In genomic region chr12:81807529-81807837, GRCm38 (mm10) we compare ENCODE assay signal across 8 mouse cellular contexts. TPM values are rescaled to one million over a fixed set of nuclear protein-coding genes. Genes with fewer than 3 reads are reported as not detected.
DNase-seq lines count a peak whose midpoint lies in the region; ATAC-seq and TF ChIP-seq lines count a peak whose summit lies in the region.

No protein-coding gene starts in this region.

- no peaks in the 10 kb centered on the region for H3K27me3 ChIP-seq in embryonic facial prominence, embryonic 15.5 days
- H3K27me3 ChIP-seq in limb, embryonic 11.5 days (ENCODE audit: control insufficient read depth, insufficient read depth, low read length), result no peaks in the 10 kb centered on the region
- no peaks in the 10 kb centered on the region for H3K27me3 ChIP-seq in neural tube, embryonic 15.5 days (replicated peaks)

- ATAC-seq in embryonic facial prominence, embryonic 15.5 days (ENCODE audit: insufficient number of reproducible peaks, low FRiP score, low TSS enrichment, low read depth), result no peak
- no peak for ATAC-seq in limb, embryonic 11.5 days (ENCODE audit: insufficient number of reproducible peaks, low FRiP score, low TSS enrichment, low read depth)
- no peak for ATAC-seq in neural tube, embryonic 15.5 days (ENCODE audit: low FRiP score)

- no peaks in the 10 kb centered on the region for H3K36me3 ChIP-seq in embryonic facial prominence, embryonic 15.5 days
- no peaks in the 10 kb centered on the region for H3K36me3 ChIP-seq in limb, embryonic 11.5 days (ENCODE audit: control insufficient read depth, insufficient read depth, low read length)
- H3K36me3 ChIP-seq in neural tube, embryonic 15.5 days, result no peaks in the 10 kb centered on the region

- WGBS in lung, adult 2 months, result 3% methylated on average over 7 of the region's 7 CpGs
- 3% methylated on average over 7 of the region's 7 CpGs for WGBS in embryonic facial prominence, embryonic 15.5 days
- 2% methylated on average over 7 of the region's 7 CpGs for WGBS in limb, embryonic 11.5 days
- 4% methylated on average over 7 of the region's 7 CpGs for WGBS in neural tube, embryonic 15.5 days

- TF ChIP-seq POLR2A in lung, adult 2 months (IDR thresholded peaks at IDR 0.05; ENCODE audit: borderline replicate concordance, extremely low read depth, low read depth, low read length), result no peak

- H3K9me3 ChIP-seq in embryonic facial prominence, embryonic 15.5 days (replicated peaks), result no peaks in the 10 kb centered on the region
- no peaks in the 10 kb centered on the region for H3K9me3 ChIP-seq in limb, embryonic 11.5 days (ENCODE audit: control insufficient read depth, low read length)
- H3K9me3 ChIP-seq in neural tube, embryonic 15.5 days (replicated peaks), result no peaks in the 10 kb centered on the region

- H3K4me3 ChIP-seq in lung, adult 2 months (replicated peaks; ENCODE audit: extremely low read depth, low read depth, low read length), result peak overlapping the region; percentile 40
- peak overlapping the region; percentile 30 for H3K4me3 ChIP-seq in embryonic facial prominence, embryonic 15.5 days (replicated peaks)
- peak overlapping the region; percentile 21 for H3K4me3 ChIP-seq in limb, embryonic 11.5 days (ENCODE audit: low read depth, low read length)
- H3K4me3 ChIP-seq in neural tube, embryonic 15.5 days (replicated peaks), result peak overlapping the region; percentile 25

- H3K9ac ChIP-seq in embryonic facial prominence, embryonic 15.5 days, result no peak overlapping the region
- peak overlapping the region; percentile 34 for H3K9ac ChIP-seq in limb, embryonic 11.5 days (ENCODE audit: low read length)
- no peak overlapping the region for H3K9ac ChIP-seq in neural tube, embryonic 15.5 days (replicated peaks)

- no peak for DNase-seq in lung, adult 2 months
- DNase-seq in lung, postnatal 36 days, result no peak
- no peak for DNase-seq in limb, embryonic 11.5 days (ENCODE audit: low spot score)
- DNase-seq in layer of hippocampus, adult 11-12 months (ENCODE audit: low spot score), result no peak
- DNase-seq in thymus, postnatal 10 days (ENCODE audit: low spot score in 2 of 2), result no peak
- no peak for DNase-seq in thymus, adult 18-20 months

- H3K4me1 ChIP-seq in lung, adult 2 months (ENCODE audit: control insufficient read depth, insufficient read depth, low read length), result no peaks in the 10 kb centered on the region
- H3K4me1 ChIP-seq in embryonic facial prominence, embryonic 15.5 days, result no peaks in the 10 kb centered on the region
- no peaks in the 10 kb centered on the region for H3K4me1 ChIP-seq in limb, embryonic 11.5 days (ENCODE audit: control insufficient read depth, insufficient read depth, low read length)
- H3K4me1 ChIP-seq in neural tube, embryonic 15.5 days, result peaks cover 23% of the 10 kb centered on the region

- no peak overlapping the region for H3K27ac ChIP-seq in embryonic facial prominence, embryonic 15.5 days (replicated peaks)
- no peak overlapping the region for H3K27ac ChIP-seq in limb, embryonic 11.5 days (replicated peaks; ENCODE audit: low read depth, low read length)
- H3K27ac ChIP-seq in neural tube, embryonic 15.5 days (replicated peaks), result 0 out of 2 replicates have a peak overlapping the region, but pooled peaks have one; percentile 37

- TF ChIP-seq CTCF in lung, adult 2 months (IDR thresholded peaks at IDR 0.05; ENCODE audit: insufficient read depth, low read length), result no peak

- H3K4me2 ChIP-seq in embryonic facial prominence, embryonic 15.5 days (replicated peaks), result peak overlapping the region; percentile 50
- H3K4me2 ChIP-seq in limb, embryonic 11.5 days (ENCODE audit: low read depth, severe bottlenecking), result peak overlapping the region; percentile 48
- peak overlapping the region; percentile 60 for H3K4me2 ChIP-seq in neural tube, embryonic 15.5 days

RNA-seq across cellular contexts. Expression of gene Map3k9, which starts 26.5 kb away (rescaled TPM):
- polyA plus RNA-seq in lung, adult 2 months (2012; rRNA removed), result 5.9 and 6.7 TPM in 2 replicates
- polyA plus RNA-seq in embryonic facial prominence, embryonic 15.5 days (2015; fragmentation: Nextera tagmentation; extraction: Ambion mirVana), result 1.8 and 2.0 TPM in 2 replicates
- 0.60 and 0.61 TPM in 2 replicates for polyA plus RNA-seq in limb, embryonic 11.5 days (2014; fragmentation: Nextera tagmentation; extraction: Ambion mirVana)
- polyA plus RNA-seq in neural tube, embryonic 15.5 days (2015; fragmentation: Nextera tagmentation; extraction: Ambion mirVana), result 10.2 and 11.5 TPM in 2 replicates

RNA-seq across cellular contexts. Expression of gene Pcnx, which starts 52.3 kb away (rescaled TPM):
- polyA plus RNA-seq in lung, adult 2 months (2012; rRNA removed), result 39.7 and 66.8 TPM in 2 replicates
- polyA plus RNA-seq in embryonic facial prominence, embryonic 15.5 days (2015; fragmentation: Nextera tagmentation; extraction: Ambion mirVana), result 11.0 and 12.4 TPM in 2 replicates
- polyA plus RNA-seq in limb, embryonic 11.5 days (2014; fragmentation: Nextera tagmentation; extraction: Ambion mirVana), result 12.5 and 12.8 TPM in 2 replicates
- 7.3 and 9.6 TPM in 2 replicates for polyA plus RNA-seq in neural tube, embryonic 15.5 days (2015; fragmentation: Nextera tagmentation; extraction: Ambion mirVana)
